Mouse (Mus musculus): ENCODE data around the gene Cog5.

- no peak for TF ChIP-seq CTCF (IDR thresholded peaks at IDR 0.05 in 2 of 3, conservative IDR thresholded peaks at IDR 0.05 in 1 of 3; ENCODE audit: control insufficient read depth in 1 of 3, insufficient read depth in 1 of 3, low read depth in 2 of 3, low read length in 3 of 3, poor library complexity in 1 of 3, severe bottlenecking in 1 of 3)
- no peak for TF ChIP-seq EP300 (IDR thresholded peaks at IDR 0.05; ENCODE audit: low read depth in 1 of 2, low read length in 2 of 2)
- TF ChIP-seq NRF1 (IDR thresholded peaks at IDR 0.05; ENCODE audit: insufficient read depth, low read depth, low read length, poor library complexity, severe bottlenecking) = no peak
- no peak for TF ChIP-seq E2F4 (IDR thresholded peaks at IDR 0.05; ENCODE audit: borderline replicate concordance, low read depth, low read length)
- no peak for TF ChIP-seq POLR2A (IDR thresholded peaks at IDR 0.05; ENCODE audit: control insufficient read depth in 1 of 2, insufficient read depth in 1 of 2, low read depth in 1 of 2, low read length in 2 of 2, poor library complexity in 1 of 2)
- no peak for TF ChIP-seq ELF1 (IDR thresholded peaks at IDR 0.05; ENCODE audit: low read depth, low read length)
- no peak for TF ChIP-seq GATA1 (IDR thresholded peaks at IDR 0.05; ENCODE audit: low read depth, low read length)
These were observed 129.6 kb downstream of the Cog5 start for GRCm38 (mm10) chr12:31784291-31784690.
